Mouse (Mus musculus) activated CD4-positive, CD25-positive, alpha-beta regulatory T cell, adult 4 months (primary cell): Measurements from ENCODE around the gene Fam227a. TPM values are rescaled to one million over a fixed set of nuclear protein-coding genes. Genes with fewer than 3 reads are reported as not detected.
A peak's percentile ranks its signal among the peaks of the same experiment; 100 is the strongest.

ENCODE experiments used
- ATAC-seq: one replicate; pipeline ENCODE4 v1.8.0; 2017
- polyA plus RNA-seq, 2 experiments: library from polyadenylated mRNA; unstranded; fragments of 100-300 nt; shearing (Covaris generic); gene quantifications; one replicate each; pipeline ENCODE4 v1.2.1; 2017

Gene Fam227a
- polyA plus RNA-seq, 2 experiments from 2014 or later: 0.26 TPM; not detected in 1

DNA sequence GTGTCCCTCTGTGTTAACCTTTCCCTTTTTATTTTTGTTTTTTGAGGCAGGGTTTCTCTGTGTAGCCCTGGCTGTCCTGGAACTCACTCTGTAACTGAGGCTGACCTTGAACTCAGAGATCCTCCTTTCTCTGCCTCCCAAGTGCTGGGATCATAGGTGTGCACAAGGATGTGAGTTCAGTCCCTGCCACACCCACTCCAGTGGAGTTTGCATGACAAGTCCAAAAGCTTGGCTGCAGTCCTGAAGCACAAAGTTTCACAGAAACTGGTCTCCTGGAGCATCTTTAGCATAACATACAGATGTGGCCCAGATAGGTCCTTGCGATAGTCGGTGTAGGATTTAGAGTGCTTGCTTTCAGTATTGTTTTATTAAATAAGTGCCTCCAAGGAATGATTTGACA, 49.5 kb downstream of the Fam227a start:
- no peak for ATAC-seq

DNA sequence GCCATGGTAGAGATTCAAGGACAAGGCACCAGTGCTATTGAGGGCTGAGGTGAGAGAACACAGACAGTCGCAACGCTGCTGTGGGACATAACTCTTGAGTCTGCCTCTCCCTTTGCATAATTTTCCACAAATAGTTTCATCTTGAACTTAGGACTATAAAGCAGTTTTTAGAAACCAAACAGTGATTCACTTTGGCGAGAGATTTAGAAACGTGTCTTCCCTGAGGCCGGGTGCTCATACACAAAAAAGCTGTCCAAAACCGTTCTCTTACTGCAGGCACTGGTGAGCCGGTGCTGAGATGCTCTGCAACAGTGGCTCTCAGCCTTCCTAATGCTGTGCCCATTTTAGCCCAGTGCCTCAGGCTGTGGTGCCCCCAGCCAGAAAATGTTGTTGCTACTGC, 50.5 kb downstream of the Fam227a start:
- ATAC-seq: no peak

DNA sequence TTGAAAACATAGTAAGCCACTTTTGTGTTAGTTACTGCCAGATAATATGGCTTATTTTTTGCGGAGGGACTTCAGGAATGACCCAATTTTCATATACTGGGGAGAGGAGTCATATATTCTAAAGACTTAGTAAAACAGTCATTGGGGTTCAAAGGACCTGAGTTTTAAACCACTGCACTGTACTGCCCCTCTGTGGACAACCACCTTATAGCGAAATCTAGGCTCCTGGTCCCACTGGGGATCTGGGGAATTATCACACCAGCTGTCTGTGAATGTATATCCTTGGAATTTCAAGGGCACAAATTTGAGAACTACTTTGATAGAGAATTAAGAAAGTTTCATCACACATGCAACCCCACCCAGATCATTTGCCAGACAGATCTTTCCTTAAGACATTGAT, 51.0 kb downstream of the Fam227a start:
- no peak for ATAC-seq

DNA sequence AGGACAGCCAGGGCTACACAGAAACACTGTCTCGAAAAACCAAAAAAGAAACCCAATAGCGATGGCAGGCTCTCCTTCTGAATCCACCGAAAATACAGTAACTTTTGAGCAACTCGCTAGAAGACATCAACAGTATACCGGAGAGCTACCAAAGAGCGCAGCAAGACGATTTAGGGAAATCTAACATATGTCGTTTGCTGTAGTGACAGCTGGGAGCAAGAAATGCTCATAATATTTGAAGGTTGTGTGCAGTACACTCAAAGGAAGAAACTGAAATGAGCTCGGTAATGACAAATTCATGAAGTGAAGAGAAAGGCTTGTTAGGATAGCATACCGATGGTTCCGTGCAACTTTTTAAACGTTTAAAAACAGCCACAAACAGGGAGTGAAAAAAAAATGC, 52.6 kb downstream of the Fam227a start:
- ATAC-seq: no peak

DNA sequence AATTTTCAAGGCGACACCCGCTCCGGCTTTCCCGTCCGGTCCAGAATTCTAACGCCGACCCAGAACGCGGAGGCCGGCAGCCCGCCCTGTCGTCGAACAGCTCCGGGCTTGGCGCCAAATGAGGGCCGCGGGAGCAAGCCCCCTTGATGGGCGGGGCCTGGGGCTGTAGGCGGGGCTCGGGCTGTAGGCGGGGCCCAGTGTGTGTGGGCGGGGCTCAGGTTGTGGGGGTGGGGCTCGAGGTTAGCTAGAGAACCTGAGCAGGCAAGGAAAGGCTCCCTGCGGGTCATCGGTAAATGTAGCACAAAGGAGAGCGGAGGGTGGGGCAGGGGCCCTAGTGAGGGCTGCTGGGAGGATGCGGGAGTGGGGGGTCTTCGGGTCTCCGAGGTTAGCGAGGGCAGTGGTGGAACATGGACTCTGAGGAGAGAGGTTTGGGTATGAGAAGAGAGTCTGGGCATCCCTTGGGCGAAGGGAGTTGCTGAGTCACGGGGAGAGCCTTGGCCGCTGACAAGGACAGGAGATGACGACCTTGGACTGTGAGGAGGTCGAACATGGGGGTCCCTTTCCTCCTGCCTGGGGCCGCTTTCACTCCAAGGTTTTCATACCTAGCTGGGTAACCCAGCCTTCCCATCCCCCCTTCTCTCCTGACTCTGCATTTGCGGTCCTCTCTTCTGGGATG, 53.6 kb downstream of the Fam227a start, which contains the start of gene Dmc1:
Gene Dmc1, minus strand, starts transcription at position 120 of the 676 bp plus-strand sequence.
- ATAC-seq: no peak

DNA sequence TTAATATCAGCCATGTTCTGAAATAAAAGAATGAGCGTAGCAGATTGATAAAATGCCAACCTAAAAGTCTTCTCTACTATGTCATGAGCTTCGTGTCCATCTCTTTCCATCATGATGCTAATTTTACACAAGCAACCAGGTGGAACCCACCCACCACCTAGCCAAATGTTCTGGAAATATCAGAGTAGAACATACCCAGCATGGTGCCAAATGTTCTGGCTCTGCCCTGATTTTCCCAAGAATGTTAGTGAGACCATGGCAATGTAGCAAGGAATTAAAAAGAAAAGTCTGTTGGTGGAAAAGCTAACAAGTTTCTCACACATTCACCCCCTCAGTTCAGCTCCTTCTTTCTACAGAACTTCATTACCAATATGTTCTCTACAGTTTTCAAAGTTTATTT, 58.6 kb downstream of the Fam227a start:
- no peak for ATAC-seq

DNA sequence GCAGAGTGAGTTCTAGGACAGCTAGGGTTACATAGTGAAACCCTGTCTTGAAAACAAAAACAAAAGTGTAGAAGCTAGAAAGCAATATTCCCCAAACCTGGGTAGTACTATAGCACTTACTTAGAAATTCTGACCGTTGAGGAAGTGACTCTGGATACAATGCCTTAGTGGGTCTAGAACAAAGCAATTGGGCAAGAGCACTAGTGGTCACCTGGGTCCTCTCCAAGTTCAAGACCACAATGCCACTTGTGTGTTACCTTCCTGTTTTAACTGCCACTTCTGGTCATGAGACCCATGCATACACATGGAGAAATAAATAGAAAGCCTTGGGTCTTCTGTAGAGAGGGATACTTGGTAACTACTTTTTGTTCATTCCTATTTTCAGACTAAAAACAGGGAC, 60.0 kb downstream of the Fam227a start:
- no peak for ATAC-seq

DNA sequence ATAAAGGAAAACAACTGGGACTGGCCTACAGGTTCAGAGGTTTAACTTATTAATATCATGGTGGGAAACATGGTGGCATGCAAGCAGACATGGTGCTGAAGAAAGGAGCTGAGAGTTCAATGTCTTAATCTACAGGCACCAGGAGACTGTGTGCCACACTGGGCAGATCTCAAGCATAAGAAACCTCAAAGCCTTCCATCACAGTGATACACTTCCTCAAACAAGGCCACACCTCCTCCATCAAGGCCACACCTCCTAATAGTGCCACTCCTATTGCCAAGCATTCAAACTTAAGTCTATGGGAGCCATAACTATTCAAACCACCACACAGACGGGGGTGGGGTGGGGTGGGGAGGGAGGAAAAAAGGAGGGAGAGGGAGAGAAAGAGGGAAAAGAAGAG, 77.2 kb downstream of the Fam227a start:
- no peak for ATAC-seq

DNA sequence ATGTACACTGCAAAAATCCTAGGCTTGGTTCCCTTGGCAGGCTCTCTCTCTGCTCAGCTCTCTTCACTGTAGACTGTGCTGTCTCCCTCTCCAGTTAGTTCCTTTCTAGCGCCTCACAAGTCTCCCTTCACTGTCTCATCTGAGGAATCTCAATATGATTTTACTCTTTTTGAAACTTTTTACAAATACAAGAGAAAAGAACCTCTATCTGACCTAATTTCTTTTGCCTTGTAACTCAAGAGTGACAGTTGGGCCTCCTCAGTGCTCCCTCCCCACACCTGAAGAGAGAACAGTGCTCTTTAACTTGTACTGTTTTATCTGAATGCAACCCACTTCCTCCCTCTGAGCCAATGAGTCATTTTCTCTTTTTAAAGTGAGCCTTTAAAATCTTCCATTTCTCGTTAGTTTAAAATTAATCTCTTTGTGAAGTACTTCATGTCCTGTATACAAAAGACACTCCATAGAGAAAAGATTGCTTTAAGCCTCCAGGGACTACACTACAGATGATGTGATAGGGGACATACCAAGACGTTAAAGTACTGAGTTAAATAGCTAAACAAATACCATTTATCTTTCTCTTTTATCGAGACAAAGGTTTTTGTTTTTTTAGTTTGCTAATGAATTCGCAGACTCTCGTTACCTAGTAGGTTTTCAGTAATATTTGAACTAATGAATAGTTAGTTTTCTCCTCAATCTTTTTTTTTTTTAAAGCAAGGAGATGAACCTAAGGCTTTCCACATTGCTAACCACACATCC, 80.9 kb downstream of the Fam227a start:
- ATAC-seq: peak; percentile 76

DNA sequence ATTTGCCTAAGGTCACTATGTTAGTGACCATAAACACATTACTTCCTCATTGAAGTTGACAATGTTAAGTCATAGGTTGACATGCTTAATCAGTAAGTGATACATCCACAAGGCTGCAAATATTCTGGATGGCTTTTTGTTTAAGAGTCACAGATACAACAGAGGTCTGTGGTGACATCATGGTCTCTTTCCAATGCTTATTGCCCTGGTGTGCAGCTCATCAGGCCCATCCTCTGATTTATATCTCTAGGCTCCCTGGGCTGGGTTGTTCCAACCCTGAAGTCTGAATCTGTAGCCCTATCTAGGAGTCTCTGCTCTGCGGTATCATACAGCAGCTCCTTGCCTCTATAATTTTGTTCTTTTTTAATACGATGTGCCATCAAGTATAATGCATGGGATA, 81.8 kb downstream of the Fam227a start:
- ATAC-seq: no peak

DNA sequence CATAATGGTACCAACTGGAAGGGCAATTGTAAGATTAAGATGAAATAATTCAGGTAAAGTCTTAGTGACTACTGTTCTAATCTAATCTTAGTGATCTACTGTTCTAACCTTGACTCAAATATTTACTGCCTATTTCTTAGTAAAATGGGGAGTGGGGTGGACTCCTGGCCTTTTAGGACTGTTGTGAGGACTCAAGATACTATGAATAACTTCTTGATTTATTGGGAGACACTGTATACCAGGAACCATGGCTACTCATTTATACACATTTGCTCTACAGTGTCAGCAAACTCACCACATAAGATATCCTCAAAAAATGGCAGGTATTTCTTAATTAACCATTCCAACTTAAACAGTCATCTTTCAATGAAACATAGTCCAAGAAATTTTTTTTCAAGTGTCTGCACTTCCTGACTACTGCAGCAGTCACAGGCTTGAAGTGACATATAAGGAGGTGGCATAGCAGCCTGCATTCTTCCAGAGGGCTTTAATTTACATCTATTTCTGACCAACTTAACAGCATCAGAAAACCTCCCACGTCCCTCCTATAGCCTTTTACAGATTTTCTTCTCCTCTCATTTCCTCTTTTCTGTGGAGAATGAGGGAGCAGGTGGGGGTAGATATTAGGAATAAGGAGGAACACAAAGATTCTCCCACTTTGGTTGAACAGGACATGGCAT, 83.1 kb downstream of the Fam227a start:
- no peak for ATAC-seq

DNA sequence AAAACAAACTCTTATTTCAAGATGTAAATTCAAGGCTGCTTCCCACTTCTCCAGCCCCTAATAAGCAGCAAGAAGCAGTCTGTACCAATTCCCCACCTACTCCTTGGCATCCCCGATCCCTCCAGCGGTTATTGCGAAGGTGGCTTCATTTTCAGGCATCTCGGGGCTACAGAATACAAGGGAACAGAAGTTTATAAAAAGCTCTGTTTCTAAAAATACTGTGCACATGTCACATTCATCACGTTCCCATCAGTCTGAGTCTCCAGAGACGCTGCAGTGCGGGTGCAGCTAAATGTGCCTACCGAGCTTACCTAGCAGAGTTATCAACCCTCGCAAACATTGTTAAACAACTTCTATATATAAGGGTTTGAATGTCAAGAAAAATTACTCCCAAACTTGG, 96.3 kb downstream of the Fam227a start:
- ATAC-seq: no peak

DNA sequence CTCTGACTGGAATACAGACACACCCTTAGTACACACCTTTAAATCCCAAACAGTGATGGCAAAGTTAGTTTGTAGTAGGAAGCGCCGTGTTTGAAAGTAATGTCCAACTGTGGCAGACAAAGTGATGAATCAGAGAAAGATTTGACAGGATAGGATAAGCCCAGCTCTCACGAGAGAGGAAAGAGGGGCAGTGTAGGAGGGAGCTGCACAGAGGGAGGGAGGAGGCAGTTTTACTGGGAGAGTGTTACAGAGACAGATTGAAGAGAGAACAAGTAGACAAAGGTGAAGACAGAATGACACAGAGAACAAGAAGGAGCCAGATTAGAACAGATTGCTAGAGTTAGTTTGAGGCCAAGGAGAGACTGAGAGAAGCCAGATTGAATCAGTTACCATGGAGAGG, 99.1 kb downstream of the Fam227a start:
- no peak for ATAC-seq

Other genes with a start within 250 kb of the Fam227a start
- gene Csnk1e, start 203.4 kb downstream of the Fam227a start, polyA plus RNA-seq: 1 to 10 TPM; 5.5 to 5.6 TPM
- not detected for gene Kcnj4, start 153.7 kb downstream of the Fam227a start, polyA plus RNA-seq
- under 1 TPM in 1 of 2 experiments, not detected in 1; 0.69 TPM for gene Kdelr3, start 142.5 kb downstream of the Fam227a start, polyA plus RNA-seq
- 10 to 100 TPM; 28.3 to 33.9 TPM for gene Ddx17, start 112.2 kb downstream of the Fam227a start, polyA plus RNA-seq
- not detected for gene Dmc1, start 53.8 kb downstream of the Fam227a start, polyA plus RNA-seq
- gene Cby1, start 243 bp upstream of the Fam227a start, polyA plus RNA-seq: 10 to 100 TPM; 16.2 to 17.6 TPM
- gene Tomm22, start 11.9 kb upstream of the Fam227a start, polyA plus RNA-seq: 100 to 1,000 TPM; 217 to 224 TPM
- 1 to 10 TPM; 2.9 to 3.6 TPM for gene Josd1, start 29.0 kb upstream of the Fam227a start, polyA plus RNA-seq
- 10 to 100 TPM; 21.2 to 24.9 TPM for gene Gtpbp1, start 31.9 kb upstream of the Fam227a start, polyA plus RNA-seq
- 10 to 100 TPM; 12.7 to 14.3 TPM for gene Sun2, start 83.6 kb upstream of the Fam227a start, polyA plus RNA-seq
- 1 to 10 TPM; 5.3 to 6.9 TPM for gene Dnal4, start 118.9 kb upstream of the Fam227a start, polyA plus RNA-seq
- under 1 TPM; 0.09 to 0.11 TPM for gene Nptxr, start 145.8 kb upstream of the Fam227a start, polyA plus RNA-seq
- not detected for gene Npcd, start 175.3 kb upstream of the Fam227a start, polyA plus RNA-seq
- gene Cbx6, start 175.7 kb upstream of the Fam227a start, polyA plus RNA-seq: 10 to 100 TPM in 1 of 2 experiments, 1 to 10 TPM in 1; 8.4 to 15.1 TPM
- 100 to 1,000 TPM; 505 to 519 TPM for gene Apobec3, start 232.7 kb upstream of the Fam227a start, polyA plus RNA-seq